Mouse (Mus musculus) heart, postnatal 0 days (tissue): ENCODE results near the gene Cc2d1a.

ENCODE experiments used
- CTCF ChIP-seq: IDR thresholded peaks from 2 replicates; pipeline ENCODE4 v1.5.1; 2016; ENCODE audit warnings: antibody characterized with exemption, control low read depth, low read depth
- EP300 ChIP-seq: IDR thresholded peaks from 2 replicates; pipeline ENCODE4 v1.6.1; 2016; ENCODE audit warnings: antibody characterized with exemption, low read depth

GRCm38 (mm10) chr8:84130806-84131205 is 16.9 kb downstream of the Cc2d1a start:
- TF ChIP-seq CTCF (no peak), EP300 (no peak)
